Mouse (Mus musculus) hindbrain, embryonic 16.5 days (tissue): Measurements from ENCODE around the gene Pomgnt2. TPM values are rescaled to one million over a fixed set of nuclear protein-coding genes. Genes with fewer than 3 reads are reported as not detected.
A peak's percentile ranks its signal among the peaks of the same experiment; 100 is the strongest.

ENCODE experiments used
- ATAC-seq: fragments of 200-750 bp; cut with Nextera tagmentation; 2 replicates; pipeline ENCODE4 v1.8.0; 2017; ENCODE audit warnings: moderate TSS enrichment, moderate library complexity
- H3K27ac ChIP-seq: fragments of 300-500 bp; sonication (generic); 2 replicates; pipeline ENCODE4 v1.5.1; 2014; ENCODE audit warnings: low read depth, mild to moderate bottlenecking, control low read depth, low read length, moderate library complexity
- H3K27me3 ChIP-seq: fragments of 300-500 bp; sonication (generic); replicated peaks from 2 replicates; pipeline ENCODE4 v1.6.1; 2014; ENCODE audit warnings: low read length; ENCODE audit not compliant: control insufficient read depth, insufficient read depth
- H3K36me3 ChIP-seq: fragments of 300-500 bp; sonication (generic); 2 replicates; pipeline ENCODE4 v1.6.1; 2014; ENCODE audit warnings: mild to moderate bottlenecking, low read length, moderate library complexity, mixed read lengths; ENCODE audit not compliant: control insufficient read depth, insufficient read depth
- H3K4me1 ChIP-seq: fragments of 300-500 bp; sonication (generic); 2 replicates; pipeline ENCODE4 v1.6.1; 2014; ENCODE audit warnings: low read depth, low read length; ENCODE audit not compliant: control insufficient read depth, insufficient read depth
- H3K4me2 ChIP-seq: fragments of 300-500 bp; sonication (generic); 2 replicates; pipeline ENCODE4 v1.6.1; 2014; ENCODE audit warnings: mild to moderate bottlenecking, low read length, control low read depth, moderate library complexity
- H3K4me3 ChIP-seq: fragments of 300-500 bp; sonication (generic); 2 replicates; pipeline ENCODE4 v1.5.1; 2014; ENCODE audit warnings: mild to moderate bottlenecking, low read length, control low read depth, moderate library complexity
- H3K9ac ChIP-seq: fragments of 300-500 bp; sonication (generic); 2 replicates; pipeline ENCODE4 v1.6.1; 2014; ENCODE audit warnings: low read depth, mild to moderate bottlenecking, control low read depth, low read length, moderate library complexity
- H3K9me3 ChIP-seq: fragments of 300-500 bp; sonication (generic); 2 replicates; pipeline ENCODE4 v1.6.1; 2014; ENCODE audit warnings: mild to moderate bottlenecking, low read length, moderate library complexity; ENCODE audit not compliant: control insufficient read depth
- WGBS: fragments of 180-500 bp; shearing (Covaris S2); extraction: QIAGEN DNeasy Blood & Tissue Kit; methylation state at CpG from one replicate; pipeline ENCODE4 v1.1.7; 2014; 5-methylcytosine and 5-hydroxymethylcytosine counted together
- polyA plus RNA-seq: library from polyadenylated mRNA; unstranded; fragments of >200 nt; fragmentation: Nextera tagmentation; extraction: Ambion mirVana; gene quantifications from 2 replicates; pipeline ENCODE4 v1.2.1, GENCODE M21; 2015

Pomgnt2 gene
- polyA plus RNA-seq, 1 experiment from 2014 or later: 43.5 TPM

DNA sequence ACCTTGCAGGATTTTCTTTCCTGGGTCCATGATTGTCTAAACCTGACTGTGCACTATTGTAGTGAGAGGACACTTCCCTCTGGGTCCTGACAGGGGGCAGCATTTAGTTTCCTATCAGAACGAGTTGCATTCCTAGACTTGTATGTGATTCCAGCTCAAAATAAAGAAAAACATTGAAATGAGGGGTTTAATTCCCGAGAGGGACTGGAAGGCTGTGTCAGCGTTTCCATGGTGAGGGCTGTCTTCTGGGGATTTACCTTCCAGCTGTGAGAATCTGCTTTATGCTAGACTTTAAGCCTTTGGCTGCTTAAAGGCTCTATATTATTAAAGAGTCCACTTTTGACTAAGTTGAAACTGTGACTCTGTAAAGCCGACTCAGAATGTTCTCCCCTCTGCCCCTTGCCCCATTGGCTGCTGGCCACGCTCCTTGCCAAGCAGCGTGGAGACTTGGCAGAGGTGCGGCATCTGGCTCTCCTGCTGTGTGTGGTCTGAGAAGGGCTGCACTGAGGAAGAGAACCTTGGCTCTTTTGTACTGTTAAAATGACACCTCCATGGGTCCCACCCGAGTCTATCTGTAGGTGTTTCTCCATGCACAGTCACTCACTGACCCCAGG is 22.0 kb upstream of the Pomgnt2 start:
- H3K4me3 ChIP-seq: no peak overlapping the region

GRCm38 (mm10) chr9:122018079-122018478 is 21.2 kb upstream of the Pomgnt2 start:
- Histone ChIP-seq H3K9ac (no peak overlapping the region), H3K36me3 (no peaks in the 10 kb centered on the region), H3K4me1 (peaks cover 6% of the 10 kb centered on the region), H3K4me2 (no peak overlapping the region), H3K27ac (no peak overlapping the region), H3K4me3 (no peak overlapping the region), H3K9me3 (no peaks in the 10 kb centered on the region), H3K27me3 (no peaks in the 10 kb centered on the region)
- ATAC-seq: no peak
- 77% methylated on average over 5 of the region's 5 CpGs for WGBS

More for the DNA sequence above, 22.0 kb upstream of the Pomgnt2 start:
- H3K9me3 ChIP-seq: no peaks in the 10 kb centered on the region
- 0 out of 2 replicates have a peak overlapping the region, but pooled peaks have one; percentile 20 for H3K27ac ChIP-seq
- no peaks in the 10 kb centered on the region for H3K36me3 ChIP-seq
- ATAC-seq: peak; percentile 84
- no peak overlapping the region for H3K9ac ChIP-seq
- peaks cover 6% of the 10 kb centered on the region for H3K4me1 ChIP-seq
- peak overlapping the region; percentile 34 for H3K4me2 ChIP-seq
- 10% methylated on average over 8 of the region's 8 CpGs for WGBS
- no peaks in the 10 kb centered on the region for H3K27me3 ChIP-seq

DNA sequence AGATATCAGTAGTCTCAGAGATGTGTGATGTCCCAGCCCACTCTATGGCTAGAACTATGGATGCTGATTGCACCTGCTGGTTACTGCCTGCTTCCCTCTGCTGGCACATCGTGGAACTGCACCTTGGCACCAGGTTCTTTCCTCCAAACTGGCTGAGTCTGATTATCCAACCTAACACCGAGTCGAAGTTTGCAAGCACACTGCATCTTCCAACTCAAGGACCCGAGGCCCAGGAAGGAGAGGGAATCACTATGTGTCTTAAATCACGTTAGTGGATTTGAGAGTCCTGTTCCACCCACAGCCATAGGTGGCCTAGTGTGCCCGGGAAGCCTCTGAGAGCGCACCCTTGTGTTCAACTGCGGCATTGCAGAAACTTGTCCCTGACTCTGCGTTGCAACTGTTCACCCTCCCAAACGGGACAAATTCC is 17.3 kb upstream of the Pomgnt2 start:
- ATAC-seq: peak; percentile 51
- no peak overlapping the region for H3K4me3 ChIP-seq
- H3K36me3 ChIP-seq: no peaks in the 10 kb centered on the region
- H3K4me1 ChIP-seq: peaks cover 6% of the 10 kb centered on the region
- no peaks in the 10 kb centered on the region for H3K27me3 ChIP-seq
- no peaks in the 10 kb centered on the region for H3K9me3 ChIP-seq
- H3K9ac ChIP-seq: no peak overlapping the region
- H3K27ac ChIP-seq: no peak overlapping the region
- 11% methylated on average over 10 of the region's 10 CpGs for WGBS
- H3K4me2 ChIP-seq: no peak overlapping the region

- Histone ChIP-seq H3K27me3 (no peaks in the 10 kb centered on the region), H3K4me1 (peaks cover 7% of the 10 kb centered on the region), H3K4me2 (no peak overlapping the region), H3K4me3 (no peak overlapping the region), H3K9ac (no peak overlapping the region), H3K9me3 (no peaks in the 10 kb centered on the region), H3K36me3 (no peaks in the 10 kb centered on the region), H3K27ac (no peak overlapping the region)
- no peak for ATAC-seq
- WGBS: 81% methylated on average over 4 of the region's 4 CpGs
Measured at GRCm38 (mm10) chr9:122013629-122014028, 16.7 kb upstream of the Pomgnt2 start.

DNA sequence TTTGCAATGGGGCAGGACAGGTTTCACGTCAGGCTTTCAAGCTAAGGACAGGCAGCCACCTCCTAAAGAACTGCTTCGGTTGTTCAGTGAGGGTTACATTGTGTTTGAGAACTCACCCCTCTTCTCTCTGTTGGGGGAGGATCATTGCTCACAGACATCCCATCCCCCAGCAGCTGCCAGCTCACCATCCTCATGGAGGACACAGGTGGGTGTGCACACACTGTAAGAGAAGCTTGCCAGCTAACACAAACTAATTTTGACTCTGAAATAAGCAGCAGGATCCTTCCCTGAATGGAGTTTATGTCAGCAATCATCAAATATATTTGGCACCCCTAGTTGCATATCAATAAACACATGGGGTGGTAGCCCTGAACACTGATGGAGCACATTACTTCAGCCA is 15.9 kb upstream of the Pomgnt2 start:
- Histone ChIP-seq H3K27ac (no peak overlapping the region), H3K4me3 (no peak overlapping the region), H3K9ac (no peak overlapping the region), H3K4me2 (no peak overlapping the region), H3K36me3 (no peaks in the 10 kb centered on the region), H3K9me3 (no peaks in the 10 kb centered on the region), H3K4me1 (peaks cover 9% of the 10 kb centered on the region), H3K27me3 (no peaks in the 10 kb centered on the region)
- no peak for ATAC-seq
- WGBS: 88% methylated on average over 2 of the region's 2 CpGs

DNA sequence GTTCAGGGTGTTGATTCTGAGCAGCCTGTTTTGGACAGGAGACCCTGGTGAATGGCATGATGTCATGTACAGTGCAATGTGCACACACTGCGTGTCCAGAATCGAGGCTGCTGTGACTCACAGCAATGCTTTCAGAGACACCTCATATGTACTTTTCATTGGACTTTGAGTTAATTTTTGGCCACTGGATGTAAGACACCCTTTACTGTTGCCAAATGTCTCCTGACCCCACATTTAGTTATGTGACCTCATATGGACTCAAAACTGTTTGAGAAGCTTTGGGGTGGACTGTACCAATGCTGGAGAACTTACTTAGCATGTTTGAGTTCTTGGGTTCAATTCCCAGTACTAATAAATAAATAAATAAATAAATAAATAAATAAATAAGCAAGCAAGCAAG is 13.8 kb upstream of the Pomgnt2 start:
- ATAC-seq: no peak
- 94% methylated on average over 2 of the region's 2 CpGs for WGBS
- Histone ChIP-seq H3K36me3 (no peaks in the 10 kb centered on the region), H3K27me3 (no peaks in the 10 kb centered on the region), H3K9ac (no peak overlapping the region), H3K4me2 (no peak overlapping the region), H3K27ac (no peak overlapping the region), H3K9me3 (no peaks in the 10 kb centered on the region), H3K4me3 (no peak overlapping the region), H3K4me1 (peaks cover 9% of the 10 kb centered on the region)

DNA sequence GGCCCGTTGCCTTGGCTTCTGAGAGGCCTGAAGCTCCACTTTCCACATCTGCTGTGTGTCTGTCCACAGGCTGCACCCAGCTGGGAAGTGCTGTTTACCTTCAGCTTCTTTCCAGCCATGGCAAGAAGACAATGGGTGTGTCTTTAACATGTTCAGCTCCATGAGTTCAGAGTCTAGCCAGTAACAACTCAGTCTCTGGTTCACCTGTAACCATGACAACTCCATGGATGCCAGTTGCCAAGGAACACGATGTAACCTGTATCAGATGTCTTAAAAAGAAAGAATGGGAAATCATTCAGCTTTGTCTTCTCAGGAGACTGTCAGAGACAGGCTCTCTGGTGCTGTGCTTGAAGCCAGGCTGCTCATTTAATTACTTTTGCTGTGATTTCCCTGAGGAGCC is 12.0 kb upstream of the Pomgnt2 start:
- H3K9ac ChIP-seq: no peak overlapping the region
- ATAC-seq: peak; percentile 77
- no peak overlapping the region for H3K4me3 ChIP-seq
- H3K4me2 ChIP-seq: no peak overlapping the region
- H3K36me3 ChIP-seq: no peaks in the 10 kb centered on the region
- peaks cover 2% of the 10 kb centered on the region; the same call in 1 of the 2 replicates for H3K27me3 ChIP-seq
- peak overlapping the region; percentile 59 for H3K27ac ChIP-seq
- peaks cover 9% of the 10 kb centered on the region for H3K4me1 ChIP-seq
- no peaks in the 10 kb centered on the region for H3K9me3 ChIP-seq
- WGBS: 6% methylated on average over 2 of the region's 2 CpGs

- Histone ChIP-seq H3K9ac (no peak overlapping the region), H3K36me3 (no peaks in the 10 kb centered on the region), H3K4me3 (no peak overlapping the region), H3K4me1 (peaks cover 9% of the 10 kb centered on the region), H3K27ac (no peak overlapping the region), H3K4me2 (no peak overlapping the region), H3K9me3 (no peaks in the 10 kb centered on the region), H3K27me3 (peaks cover 2% of the 10 kb centered on the region; the same call in 1 of the 2 replicates)
- WGBS: 16% methylated on average over 7 of the region's 7 CpGs
- ATAC-seq: no peak
Measured at GRCm38 (mm10) chr9:122006609-122007008, 9.7 kb upstream of the Pomgnt2 start.

- H3K9ac ChIP-seq: no peak overlapping the region
- H3K27ac ChIP-seq: no peak overlapping the region
- ATAC-seq: no peak
- 94% methylated on average over 2 of the region's 2 CpGs for WGBS
- H3K4me2 ChIP-seq: no peak overlapping the region
- no peaks in the 10 kb centered on the region for H3K9me3 ChIP-seq
- peaks cover 2% of the 10 kb centered on the region; the same call in 1 of the 2 replicates for H3K27me3 ChIP-seq
- H3K36me3 ChIP-seq: no peaks in the 10 kb centered on the region
- no peak overlapping the region for H3K4me3 ChIP-seq
- H3K4me1 ChIP-seq: peaks cover 9% of the 10 kb centered on the region
Measured at GRCm38 (mm10) chr9:122006175-122006574, 9.3 kb upstream of the Pomgnt2 start.
